Mouse (Mus musculus) thymus, postnatal 36 days (tissue): Measurements from ENCODE around the gene Dlg5.

ENCODE experiments used
- DNase-seq, 2 experiments: peaks; one replicate each; pipeline ENCODE4 v3.0.0; 2022; ENCODE audit warnings: mixed read lengths in 2 of 2

Gene Dlg5

GRCm38 (mm10) chr14:24098828-24099227, 146.9 kb downstream of the Dlg5 start:
- no peak for DNase-seq

GRCm38 (mm10) chr14:24094656-24095055, 151.1 kb downstream of the Dlg5 start:
- DNase-seq = no peak

GRCm38 (mm10) chr14:24093221-24093620, 152.5 kb downstream of the Dlg5 start:
- DNase-seq = no peak

GRCm38 (mm10) chr14:24092391-24092790, 153.3 kb downstream of the Dlg5 start:
- no peak for DNase-seq

- no peak for DNase-seq
Observed at GRCm38 (mm10) chr14:24090790-24091189, 154.9 kb downstream of the Dlg5 start.

- DNase-seq = no peak
Observed at GRCm38 (mm10) chr14:24089181-24089580, 156.5 kb downstream of the Dlg5 start.

- DNase-seq = no peak
Observed at GRCm38 (mm10) chr14:24087430-24087829, 158.3 kb downstream of the Dlg5 start.

- DNase-seq = no peak
Observed at GRCm38 (mm10) chr14:24086481-24086880, 159.2 kb downstream of the Dlg5 start.
